Mouse (Mus musculus) hindbrain, postnatal 0 days (tissue): ENCODE measurements around the gene Trim60. TPM values are rescaled to one million over a fixed set of nuclear protein-coding genes. Genes with fewer than 3 reads are reported as not detected.
"Not testable (repeated sequence)": the region's sequence is repeated elsewhere in the genome, so short reads cannot be mapped to it uniquely, and the experiment has no call there.

Source experiments
- ATAC-seq: fragments of 200-750 bp; cut with Nextera tagmentation; 2 replicates; pipeline ENCODE4 v1.8.0; 2017; ENCODE audit warnings: mild to moderate bottlenecking, moderate TSS enrichment, moderate library complexity
- DNase-seq: peaks from one replicate; pipeline ENCODE4 v3.0.0-alpha.2; 2015; ENCODE audit warnings: low spot score
- H3K27ac ChIP-seq: fragments of 300-500 bp; sonication (generic); 2 replicates; pipeline ENCODE4 v1.5.1; 2014; ENCODE audit warnings: mild to moderate bottlenecking
- H3K27me3 ChIP-seq: fragments of 300-500 bp; sonication (generic); 2 replicates; pipeline ENCODE4 v1.6.1; 2014; ENCODE audit warnings: low read length, mixed read lengths; ENCODE audit not compliant: insufficient read depth
- H3K36me3 ChIP-seq: fragments of 300-500 bp; sonication (generic); 2 replicates; pipeline ENCODE4 v1.6.1; 2014; ENCODE audit warnings: low read length, mixed read lengths; ENCODE audit not compliant: insufficient read depth
- H3K4me1 ChIP-seq: fragments of 300-500 bp; sonication (generic); 2 replicates; pipeline ENCODE4 v1.6.1; 2014; ENCODE audit warnings: antibody characterized with exemption, low read length, mixed read lengths; ENCODE audit not compliant: insufficient read depth
- H3K4me2 ChIP-seq: fragments of 300-500 bp; sonication (generic); 2 replicates; pipeline ENCODE4 v1.6.1; 2014; ENCODE audit warnings: low read depth, mild to moderate bottlenecking, low read length, moderate library complexity, mixed read lengths
- H3K4me3 ChIP-seq: fragments of 300-500 bp; sonication (generic); 2 replicates; pipeline ENCODE4 v1.5.1; 2014; ENCODE audit warnings: low read length
- H3K9ac ChIP-seq: fragments of 300-500 bp; sonication (generic); replicated peaks from 2 replicates; pipeline ENCODE4 v1.6.1; 2014; ENCODE audit warnings: mild to moderate bottlenecking, low read length, moderate library complexity, mixed read lengths
- H3K9me3 ChIP-seq: fragments of 300-500 bp; sonication (generic); 2 replicates; pipeline ENCODE4 v1.6.1; 2016; ENCODE audit warnings: low read length, mixed read lengths
- CTCF ChIP-seq: IDR thresholded peaks from 2 replicates; pipeline ENCODE4 v1.5.1; 2016; ENCODE audit warnings: antibody characterized with exemption, control low read depth, low read depth
- WGBS: fragments of 180-500 bp; shearing (Covaris S2); extraction: QIAGEN DNeasy Blood & Tissue Kit; methylation state at CpG from one replicate; pipeline ENCODE4 v1.1.7; 2014; 5-methylcytosine and 5-hydroxymethylcytosine counted together
- polyA plus RNA-seq: library from polyadenylated mRNA; unstranded; fragments of >200 nt; fragmentation: Nextera tagmentation; extraction: Ambion mirVana; gene quantifications from 2 replicates; pipeline ENCODE4 v1.2.1, GENCODE M21; 2015
- total RNA-seq: library from RNA; depleted of rRNA; stranded (reverse); fragments of >200 nt; gene quantifications from 2 replicates; pipeline ENCODE4 v1.2.3, GENCODE M21; 2014

Gene Trim60
- total and polyA plus RNA-seq, 2 experiments from 2014 or later, result not detected

GRCm38 (mm10) chr8:65033056-65033455, 14.7 kb upstream of the Trim60 start:
- no peak for ATAC-seq
- no peak overlapping the region for H3K4me3 ChIP-seq
- H3K36me3 ChIP-seq, result no peaks in the 10 kb centered on the region
- H3K4me2 ChIP-seq, result no peak overlapping the region
- H3K27ac ChIP-seq, result no peak overlapping the region
- TF ChIP-seq CTCF, result no peak
- no peak overlapping the region for H3K9ac ChIP-seq
- no peak for DNase-seq
- H3K27me3 ChIP-seq, result no peaks in the 10 kb centered on the region
- no peaks in the 10 kb centered on the region for H3K9me3 ChIP-seq
- WGBS, result 85% methylated on average over 13 of the region's 13 CpGs
- H3K4me1 ChIP-seq, result no peaks in the 10 kb centered on the region; the same call in 1 of the 2 replicates

- Histone ChIP-seq H3K27ac (no peak overlapping the region), H3K36me3 (no peaks in the 10 kb centered on the region), H3K4me1 (no peaks in the 10 kb centered on the region; the same call in 1 of the 2 replicates), H3K9me3 (no peaks in the 10 kb centered on the region), H3K4me3 (no peak overlapping the region), H3K27me3 (no peaks in the 10 kb centered on the region), H3K9ac (no peak overlapping the region), H3K4me2 (no peak overlapping the region)
- no peak for TF ChIP-seq CTCF
- DNase-seq (no peak), ATAC-seq (no peak)
- WGBS, result 100% methylated on average over 1 of the region's 1 CpGs
Observed at GRCm38 (mm10) chr8:65032107-65032506, 13.7 kb upstream of the Trim60 start.

GRCm38 (mm10) chr8:65030735-65031485, 12.5 kb upstream of the Trim60 start:
- no peak for ATAC-seq
- H3K4me2 ChIP-seq, result no peak overlapping the region
- H3K4me3 ChIP-seq, result no peak overlapping the region
- no peak for TF ChIP-seq CTCF
- WGBS, result 80% methylated on average over 4 of the region's 4 CpGs
- H3K9ac ChIP-seq, result no peak overlapping the region
- no peaks in the 10 kb centered on the region for H3K36me3 ChIP-seq
- H3K27ac ChIP-seq, result no peak overlapping the region
- H3K27me3 ChIP-seq, result no peaks in the 10 kb centered on the region
- no peak for DNase-seq
- no peaks in the 10 kb centered on the region; the same call in 1 of the 2 replicates for H3K4me1 ChIP-seq
- H3K9me3 ChIP-seq, result no peaks in the 10 kb centered on the region

- no peaks in the 10 kb centered on the region for H3K9me3 ChIP-seq
- H3K9ac ChIP-seq, result no peak overlapping the region
- no peak for TF ChIP-seq CTCF
- WGBS, result 88% methylated on average over 4 of the region's 4 CpGs
- no peak for ATAC-seq
- H3K4me2 ChIP-seq, result no peak overlapping the region
- no peaks in the 10 kb centered on the region for H3K4me1 ChIP-seq
- H3K36me3 ChIP-seq, result no peaks in the 10 kb centered on the region
- no peak overlapping the region for H3K27ac ChIP-seq
- no peaks in the 10 kb centered on the region for H3K27me3 ChIP-seq
- H3K4me3 ChIP-seq, result no peak overlapping the region
- DNase-seq, result no peak
Observed at GRCm38 (mm10) chr8:65029776-65030175, 11.4 kb upstream of the Trim60 start.

- no peak overlapping the region for H3K4me3 ChIP-seq
- H3K27me3 ChIP-seq, result no peaks in the 10 kb centered on the region
- no peaks in the 10 kb centered on the region for H3K9me3 ChIP-seq
- TF ChIP-seq CTCF, result no peak
- no peaks in the 10 kb centered on the region for H3K36me3 ChIP-seq
- no peak overlapping the region for H3K4me2 ChIP-seq
- H3K9ac ChIP-seq, result no peak overlapping the region
- 88% methylated on average over 12 of the region's 12 CpGs for WGBS
- H3K27ac ChIP-seq, result no peak overlapping the region
- H3K4me1 ChIP-seq, result no peaks in the 10 kb centered on the region
- ATAC-seq, result no peak
- no peak for DNase-seq
Observed at GRCm38 (mm10) chr8:65028959-65029686, 10.7 kb upstream of the Trim60 start.

- H3K9ac ChIP-seq, result no peak overlapping the region
Observed at GRCm38 (mm10) chr8:65022485-65022884, 4.1 kb upstream of the Trim60 start.

GRCm38 (mm10) chr8:65007616-65008015, 10.8 kb downstream of the Trim60 start:
- H3K4me1 ChIP-seq, ATAC-seq, H3K9me3 ChIP-seq, H3K27me3 ChIP-seq, H3K9ac ChIP-seq, H3K27ac ChIP-seq, H3K4me2 ChIP-seq, DNase-seq, H3K4me3 ChIP-seq, H3K36me3 ChIP-seq: not testable (repeated sequence)
- 82% methylated on average over 6 of the region's 6 CpGs for WGBS

More at GRCm38 (mm10) chr8:65022485-65022884, 4.1 kb upstream of the Trim60 start:
- Histone ChIP-seq H3K27me3 (no peaks in the 10 kb centered on the region), H3K4me1 (no peaks in the 10 kb centered on the region), H3K36me3 (no peaks in the 10 kb centered on the region), H3K9me3 (no peaks in the 10 kb centered on the region), H3K4me3 (no peak overlapping the region), H3K4me2 (no peak overlapping the region), H3K27ac (no peak overlapping the region)
- DNase-seq (peak; percentile 58), ATAC-seq (no peak)
- WGBS, result 50% methylated on average over 8 of the region's 8 CpGs
- peak; percentile 82 for TF ChIP-seq CTCF
